Mouse (Mus musculus): ENCODE results near the gene Iqck. TPM values are rescaled to one million over a fixed set of nuclear protein-coding genes. Genes with fewer than 3 reads are reported as not detected.

Iqck gene
- polyA plus RNA-seq, 2 experiments = 0.22 to 0.40 TPM

- WGBS (ENCODE audit: insufficient replicate concordance) = 67% methylated on average over 6 of the region's 6 CpGs
- Histone ChIP-seq H3K36me3 (replicated peaks; ENCODE audit: control insufficient read depth, insufficient read depth, low read depth) (no peaks in the 10 kb centered on the region), H3K4me1 (replicated peaks; ENCODE audit: control insufficient read depth in 2 of 2, insufficient read depth in 2 of 2, low read length in 1 of 2) (peaks cover 0 to 4% of the 10 kb centered on the region in 2 experiments; a peak in 2 of 4 replicates), H3K9me3 (ENCODE audit: control insufficient read depth, low read length) (no peaks in the 10 kb centered on the region), H3K4me2 (ENCODE audit: low read depth) (no peak overlapping the region), H3K27me3 (ENCODE audit: control insufficient read depth, insufficient read depth, low read length) (peaks cover 24% of the 10 kb centered on the region), H3K27ac (no peak overlapping the region), H3K4me3 (ENCODE audit: insufficient read depth in 1 of 2, low read depth in 2 of 2, low read length in 2 of 2) (no peak overlapping the region), H3K9ac (replicated peaks) (no peak overlapping the region)
- TF ChIP-seq EP300 (IDR thresholded peaks at IDR 0.05; ENCODE audit: low read depth) = no peak
- TF ChIP-seq CTCF (IDR thresholded peaks at IDR 0.05; ENCODE audit: low read depth) = no peak
- DNase-seq (ENCODE audit: low read depth in 3 of 3, low spot score in 3 of 3) = no peak
- ATAC-seq (ENCODE audit: insufficient read depth) = no peak
Observed at GRCm38 (mm10) chr7:118990282-118990681, 134.7 kb downstream of the Iqck start.

GRCm38 (mm10) chr7:118991341-118991884 lies 135.9 kb downstream of the Iqck start:
- DNase-seq (ENCODE audit: low read depth in 3 of 3, low spot score in 3 of 3) (no peak), ATAC-seq (ENCODE audit: insufficient read depth) (no peak)
- no peaks in the 10 kb centered on the region for H3K9me3 ChIP-seq (ENCODE audit: control insufficient read depth, low read length)
- WGBS (ENCODE audit: insufficient replicate concordance) = 36% methylated on average over 4 of the region's 4 CpGs
- H3K27ac ChIP-seq = no peak overlapping the region
- TF ChIP-seq CTCF (IDR thresholded peaks at IDR 0.05; ENCODE audit: low read depth) (no peak), EP300 (IDR thresholded peaks at IDR 0.05; ENCODE audit: low read depth) (no peak)
- peaks cover 29% of the 10 kb centered on the region for H3K27me3 ChIP-seq (ENCODE audit: control insufficient read depth, insufficient read depth, low read length)
- H3K4me1 ChIP-seq (replicated peaks; ENCODE audit: control insufficient read depth in 2 of 2, insufficient read depth in 2 of 2, low read length in 1 of 2) = peaks cover 0 to 8% of the 10 kb centered on the region in 2 experiments; a peak in 2 of 4 replicates
- H3K36me3 ChIP-seq (replicated peaks; ENCODE audit: control insufficient read depth, insufficient read depth, low read depth) = no peaks in the 10 kb centered on the region
- no peak overlapping the region for H3K4me3 ChIP-seq (ENCODE audit: insufficient read depth in 1 of 2, low read depth in 2 of 2, low read length in 2 of 2)
- no peak overlapping the region for H3K4me2 ChIP-seq (ENCODE audit: low read depth)
- H3K9ac ChIP-seq (replicated peaks) = no peak overlapping the region

GRCm38 (mm10) chr7:118992080-118992560 lies 136.6 kb downstream of the Iqck start:
- H3K9ac ChIP-seq (replicated peaks) = no peak overlapping the region
- H3K27ac ChIP-seq = no peak overlapping the region
- no peak for DNase-seq (ENCODE audit: low read depth in 3 of 3, low spot score in 3 of 3)
- peaks cover 0 to 8% of the 10 kb centered on the region in 2 experiments; a peak in 2 of 4 replicates for H3K4me1 ChIP-seq (replicated peaks; ENCODE audit: control insufficient read depth in 2 of 2, insufficient read depth in 2 of 2, low read length in 1 of 2)
- ATAC-seq (ENCODE audit: insufficient read depth) = no peak
- TF ChIP-seq CTCF (IDR thresholded peaks at IDR 0.05; ENCODE audit: low read depth) (no peak), EP300 (IDR thresholded peaks at IDR 0.05; ENCODE audit: low read depth) (no peak)
- H3K36me3 ChIP-seq (replicated peaks; ENCODE audit: control insufficient read depth, insufficient read depth, low read depth) = no peaks in the 10 kb centered on the region
- WGBS (ENCODE audit: insufficient replicate concordance) = 43% methylated on average over 6 of the region's 6 CpGs
- peaks cover 29% of the 10 kb centered on the region for H3K27me3 ChIP-seq (ENCODE audit: control insufficient read depth, insufficient read depth, low read length)
- no peaks in the 10 kb centered on the region for H3K9me3 ChIP-seq (ENCODE audit: control insufficient read depth, low read length)
- H3K4me3 ChIP-seq (ENCODE audit: insufficient read depth in 1 of 2, low read depth in 2 of 2, low read length in 2 of 2) = no peak overlapping the region
- no peak overlapping the region for H3K4me2 ChIP-seq (ENCODE audit: low read depth)

GRCm38 (mm10) chr7:118992623-118993405 lies 137.3 kb downstream of the Iqck start:
- H3K9me3 ChIP-seq (ENCODE audit: control insufficient read depth, low read length) = no peaks in the 10 kb centered on the region
- ATAC-seq (ENCODE audit: insufficient read depth) (no peak), DNase-seq (ENCODE audit: low read depth in 3 of 3, low spot score in 3 of 3) (no peak)
- TF ChIP-seq EP300 (IDR thresholded peaks at IDR 0.05; ENCODE audit: low read depth) (no peak), CTCF (IDR thresholded peaks at IDR 0.05; ENCODE audit: low read depth) (no peak)
- 35% methylated on average over 13 of the region's 13 CpGs for WGBS (ENCODE audit: insufficient replicate concordance)
- H3K4me1 ChIP-seq (replicated peaks; ENCODE audit: control insufficient read depth in 2 of 2, insufficient read depth in 2 of 2, low read length in 1 of 2) = peaks cover 0 to 8% of the 10 kb centered on the region in 2 experiments; a peak in 2 of 4 replicates
- H3K27ac ChIP-seq = no peak overlapping the region
- no peak overlapping the region for H3K4me3 ChIP-seq (ENCODE audit: insufficient read depth in 1 of 2, low read depth in 2 of 2, low read length in 2 of 2)
- no peaks in the 10 kb centered on the region for H3K36me3 ChIP-seq (replicated peaks; ENCODE audit: control insufficient read depth, insufficient read depth, low read depth)
- H3K4me2 ChIP-seq (ENCODE audit: low read depth) = no peak overlapping the region
- H3K9ac ChIP-seq (replicated peaks) = no peak overlapping the region
- H3K27me3 ChIP-seq (ENCODE audit: control insufficient read depth, insufficient read depth, low read length) = peaks cover 29% of the 10 kb centered on the region

GRCm38 (mm10) chr7:118993597-118994230 lies 138.2 kb downstream of the Iqck start:
- H3K27me3 ChIP-seq (ENCODE audit: control insufficient read depth, insufficient read depth, low read length) = peaks cover 29% of the 10 kb centered on the region
- no peak for ATAC-seq (ENCODE audit: insufficient read depth)

More at GRCm38 (mm10) chr7:118993597-118994230, 138.2 kb downstream of the Iqck start:
- 2% methylated on average over 26 of the region's 26 CpGs for WGBS (ENCODE audit: insufficient replicate concordance)
- Histone ChIP-seq H3K27ac (no peak overlapping the region), H3K4me1 (replicated peaks; ENCODE audit: control insufficient read depth in 2 of 2, insufficient read depth in 2 of 2, low read length in 1 of 2) (peaks cover 0 to 8% of the 10 kb centered on the region in 2 experiments; a peak in 2 of 4 replicates), H3K4me3 (ENCODE audit: insufficient read depth in 1 of 2, low read depth in 2 of 2, low read length in 2 of 2) (peak overlapping the region; percentile 22 to 44; a peak in 3 of 4 replicates), H3K36me3 (replicated peaks; ENCODE audit: control insufficient read depth, insufficient read depth, low read depth) (no peaks in the 10 kb centered on the region), H3K9me3 (ENCODE audit: control insufficient read depth, low read length) (no peaks in the 10 kb centered on the region), H3K4me2 (ENCODE audit: low read depth) (peak overlapping the region; percentile 60), H3K9ac (replicated peaks) (no peak overlapping the region)
- DNase-seq (ENCODE audit: low read depth in 3 of 3, low spot score in 3 of 3) = no peak
- TF ChIP-seq CTCF (IDR thresholded peaks at IDR 0.05; ENCODE audit: low read depth) = no peak
- no peak for TF ChIP-seq EP300 (IDR thresholded peaks at IDR 0.05; ENCODE audit: low read depth)

All from liver, embryonic 14.5 days (tissue).